Mouse (Mus musculus) c-Kit-positive CD71-positive TER-119-negative erythroid progenitor cells, embryonic 14.5 days (primary cell): ENCODE measurements around the gene Galnt10.

Experiments used
- DNase-seq: peaks from one replicate; pipeline ENCODE4 v3.0.0-alpha.2; 2013; ENCODE audit warnings: low read depth

The Galnt10 gene

GRCm38 (mm10) chr11:57828955-57829870 is 184.0 kb downstream of the Galnt10 start:
- no peak for DNase-seq

GRCm38 (mm10) chr11:57829871-57830775 is 184.9 kb downstream of the Galnt10 start:
- DNase-seq, result no peak

- no peak for DNase-seq
Measured at GRCm38 (mm10) chr11:57831281-57831781, 186.1 kb downstream of the Galnt10 start.

- DNase-seq, result no peak
Measured at GRCm38 (mm10) chr11:57831861-57832260, 186.6 kb downstream of the Galnt10 start.

GRCm38 (mm10) chr11:57832552-57833201 is 187.4 kb downstream of the Galnt10 start, which contains the start of gene Hand1:
Gene Hand1, minus strand, starts transcription at chr11:57832818.
- DNase-seq, result no peak

GRCm38 (mm10) chr11:57833296-57833977 is 188.2 kb downstream of the Galnt10 start:
- DNase-seq, result no peak

- DNase-seq, result no peak
Measured at GRCm38 (mm10) chr11:57834031-57834430, 188.8 kb downstream of the Galnt10 start.

GRCm38 (mm10) chr11:57835331-57835730 is 190.1 kb downstream of the Galnt10 start:
- DNase-seq, result no peak

GRCm38 (mm10) chr11:57835931-57836330 is 190.7 kb downstream of the Galnt10 start:
- no peak for DNase-seq

GRCm38 (mm10) chr11:57836401-57836800 is 191.2 kb downstream of the Galnt10 start:
- DNase-seq, result no peak
